Mouse (Mus musculus): ENCODE data around the gene Fam122a.

Gene Fam122a

GRCm38 (mm10) chr19:24490275-24490674 lies 13.1 kb upstream of the Fam122a start:
- no peak for DNase-seq (ENCODE audit: low spot score)

GRCm38 (mm10) chr19:24486433-24487296 lies 9.5 kb upstream of the Fam122a start:
- no peak for DNase-seq (ENCODE audit: low spot score)

- no peak for DNase-seq (ENCODE audit: low spot score)
Measured at GRCm38 (mm10) chr19:24484612-24485194, 7.5 kb upstream of the Fam122a start.

GRCm38 (mm10) chr19:24480916-24481315 lies 3.8 kb upstream of the Fam122a start:
- DNase-seq (ENCODE audit: low spot score), result peak; percentile 78

GRCm38 (mm10) chr19:24476461-24476860 lies 695 bp downstream of the Fam122a start:
- no peak for DNase-seq (ENCODE audit: low spot score)

GRCm38 (mm10) chr19:24475281-24475680 lies 1.9 kb downstream of the Fam122a start:
- no peak for DNase-seq (ENCODE audit: low spot score)

GRCm38 (mm10) chr19:24472512-24472911 lies 4.6 kb downstream of the Fam122a start:
- DNase-seq (ENCODE audit: low spot score), result no peak

GRCm38 (mm10) chr19:24471538-24471937 lies 5.6 kb downstream of the Fam122a start:
- no peak for DNase-seq (ENCODE audit: low spot score)

- DNase-seq (ENCODE audit: low spot score), result no peak
Measured at GRCm38 (mm10) chr19:24469216-24469615, 7.9 kb downstream of the Fam122a start.

GRCm38 (mm10) chr19:24468616-24469015 lies 8.5 kb downstream of the Fam122a start:
- DNase-seq (ENCODE audit: low spot score), result no peak

GRCm38 (mm10) chr19:24463011-24463410 lies 14.1 kb downstream of the Fam122a start:
- no peak for DNase-seq (ENCODE audit: low spot score)

- DNase-seq (ENCODE audit: low spot score), result no peak
Measured at GRCm38 (mm10) chr19:24456591-24457231, 20.4 kb downstream of the Fam122a start.

GRCm38 (mm10) chr19:24455249-24455960 lies 21.8 kb downstream of the Fam122a start:
- no peak for DNase-seq (ENCODE audit: low spot score)

- no peak for DNase-seq (ENCODE audit: low spot score)
Measured at GRCm38 (mm10) chr19:24454451-24454850, 22.7 kb downstream of the Fam122a start.

- DNase-seq (ENCODE audit: low spot score), result no peak
Measured at GRCm38 (mm10) chr19:24453379-24453778, 23.8 kb downstream of the Fam122a start.

- peak; percentile 21 for DNase-seq (ENCODE audit: low spot score)
Measured at GRCm38 (mm10) chr19:24452441-24452898, 24.7 kb downstream of the Fam122a start.

- DNase-seq (ENCODE audit: low spot score), result no peak
Measured at GRCm38 (mm10) chr19:24451626-24452025, 25.5 kb downstream of the Fam122a start.

GRCm38 (mm10) chr19:24450740-24451139 lies 26.4 kb downstream of the Fam122a start:
- no peak for DNase-seq (ENCODE audit: low spot score)

- no peak for DNase-seq (ENCODE audit: low spot score)
Measured at GRCm38 (mm10) chr19:24444322-24444721, 32.8 kb downstream of the Fam122a start.

- no peak for DNase-seq (ENCODE audit: low spot score)
Measured at GRCm38 (mm10) chr19:24439715-24440114, 37.4 kb downstream of the Fam122a start.

GRCm38 (mm10) chr19:24434291-24434690 lies 42.9 kb downstream of the Fam122a start:
- no peak for DNase-seq (ENCODE audit: low spot score)

- no peak for DNase-seq (ENCODE audit: low spot score)
Measured at GRCm38 (mm10) chr19:24432447-24432846, 44.7 kb downstream of the Fam122a start.
